Mouse (Mus musculus) CH12.LX (cell line): ENCODE results near the gene Zfp810. TPM values are rescaled to one million over a fixed set of nuclear protein-coding genes. Genes with fewer than 3 reads are reported as not detected.

Source experiments
- DNase-seq: peaks from one replicate; pipeline ENCODE4 v3.0.0-alpha.2; 2013; ENCODE audit errors: extremely low read depth
- H3K27ac ChIP-seq: 2 replicates; pipeline ENCODE4 v1.5.1; 2012; ENCODE audit warnings: low read depth, mild to moderate bottlenecking, control low read depth, moderate library complexity; ENCODE audit not compliant: insufficient read depth
- H3K27me3 ChIP-seq: replicated peaks from 2 replicates; pipeline ENCODE3; 2012; ENCODE audit warnings: inconsistent platforms
- H3K36me3 ChIP-seq, 2 experiments: replicated peaks in 1 of 2; 2 replicates each; pipeline versions ENCODE3 to v1.6.1; 2012; ENCODE audit warnings: inconsistent platforms in 1 of 2, low read length in 1 of 2, mild to moderate bottlenecking in 1 of 2, mixed read lengths in 1 of 2, moderate library complexity in 1 of 2; ENCODE audit not compliant: control insufficient read depth in 1 of 2, insufficient read depth in 1 of 2
- H3K4me1 ChIP-seq, 2 experiments: 2 replicates each; pipeline ENCODE4 v1.6.1; 2012; ENCODE audit warnings: inconsistent platforms in 1 of 2, moderate library complexity in 1 of 2; ENCODE audit not compliant: insufficient read depth in 2 of 2, control insufficient read depth in 1 of 2
- H3K4me2 ChIP-seq: 2 replicates; pipeline ENCODE4 v1.6.1; 2012; ENCODE audit warnings: low read depth, mild to moderate bottlenecking, control low read depth; ENCODE audit not compliant: poor library complexity, insufficient read depth, severe bottlenecking
- H3K4me3 ChIP-seq, 3 experiments: fragments of 150-350 bp in 1 of 3; sonication (generic) in 1 of 3; replicated peaks in 1 of 3; 2 replicates each; pipeline versions ENCODE3 to v1.5.1; 2011 to 2012; ENCODE audit warnings: low read depth in 2 of 3, low read length in 2 of 3, mild to moderate bottlenecking in 2 of 3, moderate library complexity in 2 of 3, control low read depth in 1 of 3, improper control_type of control experiment in 1 of 3, inconsistent platforms in 1 of 3, mixed read lengths in 1 of 3; ENCODE audit not compliant: poor library complexity in 1 of 3
- H3K79me2 ChIP-seq: replicated peaks from 2 replicates; pipeline ENCODE4 v1.6.1; 2012; ENCODE audit warnings: mild to moderate bottlenecking, moderate library complexity; ENCODE audit not compliant: control insufficient read depth, poor library complexity, insufficient read depth, severe bottlenecking; ENCODE audit errors: extremely low read depth
- H3K9ac ChIP-seq: 2 replicates; pipeline ENCODE4 v1.6.1; 2012; ENCODE audit warnings: low read depth, mild to moderate bottlenecking, control low read depth, moderate library complexity; ENCODE audit not compliant: insufficient read depth
- H3K9me3 ChIP-seq: replicated peaks from 2 replicates; pipeline ENCODE3; 2012; ENCODE audit warnings: low read length, inconsistent platforms, mixed read lengths
- CTCF ChIP-seq, 2 experiments: IDR thresholded peaks in 1 of 2; conservative IDR thresholded peaks in 1 of 2; 2 replicates each; pipeline ENCODE4 v1.5.1; 2011 to 2012; ENCODE audit warnings: low read depth in 2 of 2, low read length in 2 of 2, improper control_type of control experiment in 1 of 2, inconsistent platforms in 1 of 2, mild to moderate bottlenecking in 1 of 2, moderate library complexity in 1 of 2
- JUN ChIP-seq: IDR thresholded peaks from 2 replicates; pipeline ENCODE4 v1.6.1; 2011; ENCODE audit warnings: low read depth, mild to moderate bottlenecking, low read length, improper control_type of control experiment, moderate library complexity; ENCODE audit not compliant: insufficient read depth
- MAFK ChIP-seq: IDR thresholded peaks from 2 replicates; pipeline ENCODE4 v1.6.1; 2011; ENCODE audit warnings: low read length, improper control_type of control experiment; ENCODE audit not compliant: insufficient replicate concordance
- MAX ChIP-seq: IDR thresholded peaks from 2 replicates; pipeline ENCODE4 v1.6.1; 2011; ENCODE audit warnings: low read length, improper control_type of control experiment
- MAZ ChIP-seq: IDR thresholded peaks from 2 replicates; pipeline ENCODE4 v1.6.1; 2012; ENCODE audit warnings: low read depth, mild to moderate bottlenecking, inconsistent platforms, low read length, improper control_type of control experiment, moderate library complexity
- MEF2A ChIP-seq: IDR thresholded peaks from 2 replicates; pipeline ENCODE4 v1.6.1; 2014; ENCODE audit warnings: low read depth, mild to moderate bottlenecking, inconsistent platforms, low read length, improper control_type of control experiment, borderline replicate concordance
- MYC ChIP-seq: IDR thresholded peaks from 2 replicates; pipeline ENCODE4 v1.6.1; 2011; ENCODE audit warnings: low read depth, mild to moderate bottlenecking, improper control_type of control experiment, low read length
- NRF1 ChIP-seq: IDR thresholded peaks from 2 replicates; pipeline ENCODE4 v1.6.1; 2014; ENCODE audit warnings: low read depth, mild to moderate bottlenecking, inconsistent platforms, low read length, improper control_type of control experiment, moderate library complexity
- PAX5 ChIP-seq: IDR thresholded peaks from 2 replicates; pipeline ENCODE4 v1.6.1; 2012; ENCODE audit warnings: low read length, inconsistent platforms, mixed read lengths
- RAD21 ChIP-seq: IDR thresholded peaks from 2 replicates; pipeline ENCODE4 v1.6.1; 2011; ENCODE audit warnings: low read depth, mild to moderate bottlenecking, low read length, improper control_type of control experiment, moderate library complexity
- RCOR1 ChIP-seq: conservative IDR thresholded peaks from 2 replicates; pipeline ENCODE4 v1.6.1; 2012; ENCODE audit warnings: low read depth, mild to moderate bottlenecking, inconsistent platforms, low read length, improper control_type of control experiment
- SMC3 ChIP-seq: IDR thresholded peaks from 2 replicates; pipeline ENCODE4 v1.6.1; 2011; ENCODE audit warnings: low read depth, low read length, improper control_type of control experiment
- USF1 ChIP-seq: IDR thresholded peaks from 2 replicates; pipeline ENCODE4 v1.6.1; 2014; ENCODE audit warnings: low read depth, mild to moderate bottlenecking, inconsistent platforms, low read length, improper control_type of control experiment
- ZC3H11A ChIP-seq: IDR thresholded peaks from 2 replicates; pipeline ENCODE4 v1.6.1; 2012; ENCODE audit warnings: low read depth, mild to moderate bottlenecking, inconsistent platforms, low read length, improper control_type of control experiment
- ZKSCAN1 ChIP-seq: IDR thresholded peaks from 2 replicates; pipeline ENCODE4 v1.6.1; 2012; ENCODE audit warnings: low read depth, inconsistent platforms, low read length, improper control_type of control experiment, borderline replicate concordance
- ZMIZ1 ChIP-seq: IDR thresholded peaks from 2 replicates; pipeline ENCODE4 v1.6.1; 2012; ENCODE audit warnings: low read depth, mild to moderate bottlenecking, inconsistent platforms, low read length, improper control_type of control experiment
- ZNF384 ChIP-seq: IDR thresholded peaks from 2 replicates; pipeline ENCODE4 v1.6.1; 2012; ENCODE audit warnings: low read depth, low read length, improper control_type of control experiment, inconsistent platforms
- dilution Hi-C: fragments of 300-500 bp; cut with MboI; formaldehyde crosslinking; loops from 2 replicates; pipeline ENCODE4 v1.14.3; 2020; ENCODE audit warnings: low sequenced_read_pairs; ENCODE audit not compliant: extremely low pct_unique_long_range_greater_than_20kb, extremely low pct_ligation_motif_present
- in situ Hi-C: fragments of 300-500 bp; cut with MboI; formaldehyde crosslinking; loops from 3 replicates; pipeline ENCODE4 v1.14.3; 2019; ENCODE audit warnings: low sequenced_read_pairs, low pct_ligation_motif_present, low pct_unique_long_range_greater_than_20kb, mixed read lengths
- polyA plus RNA-seq: library from polyadenylated mRNA; unstranded; fragments of >175 nt; gene quantifications from 2 replicates; pipeline ENCODE4 v1.2.1, GENCODE M21; 2012; ENCODE audit warnings: low read depth; ENCODE audit not compliant: insufficient read length
- total RNA-seq, 2 experiments: library from RNA; depleted of rRNA; stranded (reverse); fragments of 300-350 nt in 1 of 2; fragments of >200 nt in 1 of 2; gene quantifications; 2 replicates each; pipeline ENCODE4 v1.2.3; 2012 to 2014

The Zfp810 gene
- total and polyA plus RNA-seq, 3 experiments: 4.3 to 7.5 (median 7.2) TPM

DNA sequence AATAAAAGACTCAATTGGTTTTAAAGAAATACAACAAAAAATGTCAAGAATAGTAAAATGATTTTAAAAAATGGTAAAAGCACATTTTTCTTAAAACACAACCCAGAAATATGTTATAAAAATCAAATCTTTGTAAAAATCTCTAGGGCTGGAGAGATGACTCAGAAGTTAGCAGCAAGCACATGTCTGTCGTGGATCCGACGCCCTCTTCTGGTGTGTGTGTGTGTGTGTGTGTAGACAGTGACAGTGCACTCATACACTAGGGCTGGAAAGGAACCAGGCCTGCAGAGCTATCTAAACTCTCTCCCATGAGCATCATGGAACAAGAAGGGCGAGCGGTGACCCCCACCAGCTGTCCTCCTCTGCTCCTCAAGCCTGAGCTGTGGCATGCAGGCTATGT is 46.0 kb upstream of the Zfp810 start:
- Histone ChIP-seq H3K4me1 (peaks cover 0 to 4% of the 10 kb centered on the region in 2 experiments; a peak in 1 of 4 replicates), H3K27me3 (no peaks in the 10 kb centered on the region), H3K4me3 (no peak overlapping the region), H3K27ac (no peak overlapping the region), H3K9me3 (no peaks in the 10 kb centered on the region), H3K79me2 (no peaks in the 10 kb centered on the region), H3K9ac (no peak overlapping the region), H3K4me2 (no peak overlapping the region), H3K36me3 (peaks cover 42 to 75% of the 10 kb centered on the region in 2 experiments)
- in situ Hi-C loops: no loop called here
- dilution Hi-C loops: no loop called here
- DNase-seq: no peak
- peak in 1 of 2 experiments; percentile 20; a peak in 1 of 4 replicates for TF ChIP-seq CTCF (conservative IDR thresholded peaks at IDR 0.05 in 1 of 2, IDR thresholded peaks at IDR 0.05 in 1 of 2; ENCODE audit: low read depth in 2 of 2, low read length in 2 of 2)
- no peak for TF ChIP-seq RAD21
- 0 out of 2 replicates have a peak, but pooled peaks have one; percentile 6 for TF ChIP-seq SMC3

DNA sequence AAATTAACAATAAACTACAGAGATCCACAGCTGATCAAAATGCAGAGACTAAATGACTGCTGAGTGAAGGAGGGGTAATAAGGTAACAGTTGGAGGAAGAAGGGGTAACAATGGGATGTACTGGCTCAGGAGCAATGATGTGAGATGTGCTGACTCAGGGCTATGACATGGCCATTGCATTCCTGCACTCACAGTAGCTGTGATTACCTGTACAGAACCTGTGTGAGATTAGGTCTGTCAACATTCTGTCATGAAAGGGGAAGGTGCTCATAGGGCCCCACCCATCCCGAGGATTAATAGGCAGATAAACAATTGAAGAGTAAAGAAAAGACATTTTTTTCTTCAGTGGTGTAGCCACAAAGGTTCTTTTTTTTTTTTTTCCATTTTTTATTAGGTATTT is 32.9 kb upstream of the Zfp810 start:
- Histone ChIP-seq H3K36me3 (peaks cover 51 to 84% of the 10 kb centered on the region in 2 experiments), H3K27me3 (no peaks in the 10 kb centered on the region), H3K27ac (no peak overlapping the region), H3K9ac (no peak overlapping the region), H3K9me3 (peaks cover 3% of the 10 kb centered on the region), H3K4me1 (no peaks in the 10 kb centered on the region), H3K79me2 (no peaks in the 10 kb centered on the region), H3K4me3 (no peak overlapping the region), H3K4me2 (no peak overlapping the region)
- no peak for DNase-seq
- in situ Hi-C loops (no loop called here), dilution Hi-C loops (no loop called here)
- TF ChIP-seq MAFK: 0 out of 2 replicates have a peak, but pooled peaks have one; percentile 46
- TF ChIP-seq ZC3H11A: no peak

DNA sequence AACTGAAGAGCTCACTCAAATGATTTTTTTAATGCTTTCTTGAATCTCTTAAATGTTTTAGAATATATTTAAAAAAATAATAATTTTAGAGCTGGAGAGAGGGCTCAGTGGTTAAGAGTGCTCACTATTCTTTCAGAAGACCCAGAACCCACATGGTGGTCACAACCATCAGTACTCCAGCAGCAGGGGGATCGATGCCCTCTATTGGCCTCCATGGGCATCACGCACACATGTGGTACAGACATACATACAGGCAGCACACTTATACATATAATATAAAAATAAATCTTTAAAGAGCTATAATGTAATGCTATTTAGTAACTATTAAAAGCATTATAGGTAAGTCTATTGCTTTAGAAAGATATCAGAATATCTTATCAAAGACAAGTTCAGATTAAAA is 29.8 kb upstream of the Zfp810 start:
- Histone ChIP-seq H3K4me1 (no peaks in the 10 kb centered on the region), H3K27me3 (no peaks in the 10 kb centered on the region), H3K9ac (no peak overlapping the region), H3K4me2 (no peak overlapping the region), H3K79me2 (no peaks in the 10 kb centered on the region), H3K36me3 (peaks cover 63 to 87% of the 10 kb centered on the region in 2 experiments), H3K9me3 (peaks cover 3% of the 10 kb centered on the region), H3K27ac (no peak overlapping the region), H3K4me3 (no peak overlapping the region)
- dilution Hi-C loops (no loop called here), in situ Hi-C loops (no loop called here)
- no peak for DNase-seq
- TF ChIP-seq MAFK: no peak
- TF ChIP-seq MAX: no peak
- no peak for TF ChIP-seq MEF2A
- TF ChIP-seq PAX5: no peak
- TF ChIP-seq RCOR1: no peak
- no peak for TF ChIP-seq ZKSCAN1
- TF ChIP-seq USF1: no peak
- TF ChIP-seq RAD21: no peak
- no peak for TF ChIP-seq ZMIZ1
- no peak for TF ChIP-seq NRF1
- no peak for TF ChIP-seq MYC
- no peak for TF ChIP-seq ZC3H11A
- TF ChIP-seq JUN: no peak
- no peak for TF ChIP-seq MAZ
- TF ChIP-seq ZNF384: no peak
